Mouse (Mus musculus) left cerebral cortex, postnatal 36 days (tissue): ENCODE measurements around the gene Asic1. TPM values are rescaled to one million over a fixed set of nuclear protein-coding genes. Genes with fewer than 3 reads are reported as not detected.
A peak's percentile ranks its signal among the peaks of the same experiment; 100 is the strongest.
"Not testable (repeated sequence)": the region's sequence is repeated elsewhere in the genome, so short reads cannot be mapped to it uniquely, and the experiment has no call there.

Experiments
- DNase-seq, 2 experiments: peaks; one replicate each; pipeline ENCODE4 v3.0.0; 2021 to 2022; ENCODE audit warnings: low spot score in 2 of 2, mixed read lengths in 1 of 2
- intact Hi-C: fragments of 180-260 bp; cut with DNase I; formaldehyde crosslinking; loops from one replicate; pipeline ENCODE4 v1.15.1; 2025
- total RNA-seq, 2 experiments: library from RNA; stranded (reverse); gene quantifications; 2 replicates each; pipeline ENCODE4 v1.2.3; 2021

The Asic1 gene
- total RNA-seq, 2 experiments from 2014 or later = 59.1 to 79.8 TPM

GRCm38 (mm10) chr15:99698533-99699085 lies 28.4 kb downstream of the Asic1 start:
- DNase-seq = peak in 1 of 2 experiments; percentile 54
- intact Hi-C loops = no loop called here

GRCm38 (mm10) chr15:99699715-99700114 lies 29.5 kb downstream of the Asic1 start:
- DNase-seq = no peak
- intact Hi-C loops = no loop called here

DNA sequence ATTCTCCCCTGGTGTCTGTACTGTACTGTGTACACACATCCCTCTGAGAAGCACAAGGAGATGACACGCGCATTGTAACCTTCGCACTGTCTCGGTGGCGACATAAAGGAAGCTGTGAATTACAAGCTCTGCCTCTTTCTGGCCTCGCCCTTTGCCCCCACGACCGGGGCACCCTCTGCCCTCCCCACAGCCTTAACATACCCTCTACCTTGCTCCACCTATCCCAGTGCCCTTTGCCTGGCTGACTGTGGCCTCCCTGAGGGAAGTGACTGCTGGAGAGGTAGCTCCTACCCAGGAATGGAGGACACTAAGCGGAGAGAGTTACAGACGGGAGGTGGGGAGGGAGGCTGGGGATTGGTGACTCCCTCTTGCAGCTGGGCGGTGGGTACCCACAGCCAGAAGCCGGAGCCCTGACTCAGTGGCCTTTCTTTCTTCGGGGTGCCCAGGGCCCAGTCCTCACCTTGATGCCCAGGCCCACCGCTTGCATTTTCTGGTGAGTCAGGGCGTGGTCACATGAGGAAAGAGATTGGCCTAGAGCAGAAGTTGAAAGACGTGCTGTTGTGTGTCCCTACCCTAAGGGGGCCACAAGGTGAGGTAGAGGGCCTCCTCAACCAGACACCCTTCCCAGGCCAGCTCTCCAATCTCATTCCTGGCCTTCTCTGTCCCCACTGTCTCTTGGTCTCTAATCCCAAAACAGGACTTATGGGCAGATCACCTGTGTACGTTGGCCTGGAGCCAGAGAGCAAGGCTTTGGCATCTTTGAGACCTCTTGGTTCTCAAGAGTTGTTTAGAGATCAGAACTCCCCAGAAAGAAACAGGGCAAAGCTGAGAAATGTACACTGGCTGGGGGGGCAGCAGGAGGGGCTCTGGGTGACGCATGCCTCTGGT lies 30.3 kb downstream of the Asic1 start:
- no peak for DNase-seq
- intact Hi-C loops = no loop called here

DNA sequence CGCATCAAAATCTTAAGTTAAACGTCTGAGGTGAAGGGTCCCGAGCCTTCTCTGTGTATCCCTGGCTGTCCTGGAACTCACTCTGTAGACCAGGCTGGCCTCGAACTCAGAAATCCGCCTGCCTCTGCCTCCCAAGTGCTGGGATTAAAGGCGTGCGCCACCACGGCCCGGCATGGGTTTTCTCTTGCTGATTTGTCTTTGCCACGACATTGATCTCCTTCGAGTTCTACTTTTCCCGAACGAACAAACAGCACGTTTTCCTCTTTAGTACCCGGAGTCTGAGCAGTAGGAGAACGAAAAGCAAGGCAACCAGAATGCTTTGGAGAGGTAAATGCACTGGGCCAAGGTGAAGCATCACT lies 31.5 kb downstream of the Asic1 start:
- intact Hi-C loops, DNase-seq: not testable (repeated sequence)

GRCm38 (mm10) chr15:99701999-99702900 lies 32.1 kb downstream of the Asic1 start, which contains the start of gene Smarcd1:
Gene Smarcd1 (plus strand): TSS chr15:99702129.
- intact Hi-C loops = loop anchor here (2.0 kb wide), 1 partner anchor 15 kb away; the partner anchor contains the start of gene Gpd1
- DNase-seq = peak; percentile 95 to 96

DNA sequence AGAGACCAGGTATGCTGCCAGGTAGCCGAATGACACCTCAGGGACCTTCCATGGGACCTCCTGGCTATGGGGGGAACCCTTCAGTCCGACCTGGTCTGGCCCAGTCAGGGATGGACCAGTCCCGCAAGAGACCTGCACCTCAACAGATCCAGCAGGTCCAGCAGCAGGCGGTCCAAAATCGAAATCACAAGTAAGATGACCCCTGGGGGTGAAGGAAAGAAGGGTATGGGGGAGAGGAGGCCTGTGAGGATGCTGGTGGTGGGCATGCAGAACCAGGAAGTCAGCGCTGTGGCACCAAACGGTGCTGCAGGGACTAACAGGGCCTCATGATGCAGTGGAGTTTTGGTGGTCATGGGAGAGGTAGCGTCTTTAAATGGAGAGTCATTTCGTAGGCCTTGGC lies 32.9 kb downstream of the Asic1 start:
- intact Hi-C loops = loop anchor here (2.0 kb wide), 1 partner anchor 14 kb away; the partner anchor contains the start of gene Gpd1
- DNase-seq = no peak

DNA sequence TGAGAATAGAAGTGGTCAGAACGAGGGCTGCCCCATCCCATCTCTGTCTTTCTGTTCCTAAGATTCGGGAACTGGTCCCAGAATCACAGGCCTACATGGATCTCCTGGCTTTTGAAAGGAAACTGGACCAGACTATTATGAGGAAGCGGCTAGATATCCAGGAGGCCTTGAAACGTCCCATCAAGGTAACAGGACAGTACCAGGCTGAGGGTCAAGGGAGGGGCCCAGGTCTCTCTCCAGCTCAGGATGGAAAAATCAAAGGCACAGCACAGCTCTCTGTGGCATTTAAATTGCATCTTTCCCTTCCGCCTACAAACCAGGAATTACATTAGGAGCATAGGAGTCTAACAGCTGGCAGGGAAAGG lies 33.5 kb downstream of the Asic1 start:
- peak in 1 of 2 experiments; percentile 43 for DNase-seq
- intact Hi-C loops = loop anchor here (2.0 kb wide), 1 partner anchor 13 kb away; the partner anchor contains the start of gene Gpd1

DNA sequence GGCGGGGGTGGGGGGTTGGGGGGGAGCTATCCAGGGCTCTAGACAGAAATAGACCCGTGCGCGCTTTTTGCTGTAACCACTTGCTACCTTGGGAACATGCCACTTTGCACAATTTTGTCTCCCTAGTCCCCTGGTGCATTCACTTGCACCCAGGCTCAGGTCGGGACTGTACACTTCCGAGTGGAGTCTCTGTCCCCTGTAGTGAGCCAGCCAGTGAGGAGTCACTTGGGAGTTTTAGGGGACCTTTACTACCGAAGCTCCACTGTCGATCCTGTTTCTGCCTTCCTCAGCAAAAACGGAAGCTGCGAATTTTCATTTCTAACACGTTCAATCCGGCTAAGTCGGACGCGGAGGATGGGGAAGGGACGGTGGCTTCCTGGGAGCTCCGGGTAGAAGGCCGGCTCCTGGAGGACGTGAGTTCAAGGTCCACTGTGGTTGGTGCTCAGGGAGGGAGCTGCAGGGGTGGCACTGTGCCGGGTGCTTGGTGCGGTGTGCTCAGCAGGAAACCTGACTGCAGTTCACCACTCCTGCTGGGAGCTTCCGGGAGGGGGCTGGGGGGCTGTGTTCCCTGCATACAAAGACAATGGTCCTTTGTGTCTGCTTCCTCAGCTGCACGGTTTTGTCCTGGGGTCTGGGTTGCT lies 34.0 kb downstream of the Asic1 start:
- peak; percentile 62 to 66 for DNase-seq
- intact Hi-C loops = no loop called here

DNA sequence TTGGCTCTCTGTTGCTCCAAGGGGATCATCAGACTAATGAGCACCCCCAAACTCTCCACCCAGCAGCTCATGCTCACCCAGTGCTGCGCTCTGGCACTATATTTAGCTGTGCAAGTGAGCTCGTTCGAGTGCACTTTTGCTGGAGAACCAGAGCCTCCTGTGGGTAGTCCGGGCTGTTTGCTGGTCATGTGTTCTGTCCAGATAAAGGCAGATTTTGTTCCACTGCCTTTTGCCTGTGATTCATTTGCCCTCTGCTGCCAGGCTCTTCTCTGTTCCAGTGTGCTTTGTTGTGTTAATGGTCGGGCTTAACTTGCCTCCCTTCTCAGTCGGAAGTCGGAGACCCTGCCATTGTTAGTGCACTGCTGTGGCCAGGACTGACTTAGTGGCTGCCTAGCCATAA lies 34.7 kb downstream of the Asic1 start:
- intact Hi-C loops = loop anchor here (5.0 kb wide), 1 partner anchor 67 kb away; the partner anchor contains the start of gene Cers5
- no peak for DNase-seq

- peak in 1 of 2 experiments; percentile 64 for DNase-seq
- intact Hi-C loops = loop anchor here (5.0 kb wide), 1 partner anchor 67 kb away; the partner anchor contains the start of gene Cers5
Observed at GRCm38 (mm10) chr15:99705440-99706048, 35.4 kb downstream of the Asic1 start, which contains the start of gene Gm17349. Gene Gm17349 (minus strand): TSS chr15:99705490.

- no peak for DNase-seq
- intact Hi-C loops = loop anchor here (5.0 kb wide), 1 partner anchor 64 kb away; the partner anchor contains the start of gene Cers5
Observed at GRCm38 (mm10) chr15:99708176-99708575, 38.0 kb downstream of the Asic1 start.

GRCm38 (mm10) chr15:99710221-99711190 lies 40.3 kb downstream of the Asic1 start:
- no peak for DNase-seq
- intact Hi-C loops = no loop called here

DNA sequence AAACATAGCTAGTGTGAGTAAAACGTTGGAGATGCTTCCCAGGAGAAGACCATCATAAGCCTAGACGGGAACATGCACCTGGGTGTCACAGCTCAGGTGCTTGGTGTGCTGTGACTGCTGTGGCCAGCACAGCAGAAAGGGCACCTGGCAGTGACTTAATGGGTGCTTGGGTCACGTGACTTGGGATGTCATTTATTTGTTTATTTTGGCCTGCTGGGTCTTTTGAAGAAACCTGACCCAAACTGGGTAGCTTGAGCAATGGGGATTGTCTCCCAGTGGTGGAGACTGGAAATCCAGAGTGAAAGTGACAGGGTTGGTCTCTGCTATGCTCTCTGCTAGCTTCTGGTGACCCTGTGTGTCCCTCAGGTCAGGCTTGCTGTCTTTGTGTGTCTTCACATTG lies 41.3 kb downstream of the Asic1 start:
- intact Hi-C loops = no loop called here
- no peak for DNase-seq

- intact Hi-C loops = no loop called here
- DNase-seq = no peak
Observed at GRCm38 (mm10) chr15:99712666-99713559, 42.7 kb downstream of the Asic1 start.

- DNase-seq = no peak
- intact Hi-C loops = no loop called here
Observed at GRCm38 (mm10) chr15:99713569-99713968, 43.4 kb downstream of the Asic1 start.

- intact Hi-C loops = no loop called here
- no peak for DNase-seq
Observed at GRCm38 (mm10) chr15:99714206-99714605, 44.0 kb downstream of the Asic1 start.

GRCm38 (mm10) chr15:99714858-99715257 lies 44.7 kb downstream of the Asic1 start:
- intact Hi-C loops = no loop called here

More at GRCm38 (mm10) chr15:99714858-99715257, 44.7 kb downstream of the Asic1 start:
- peak; percentile 85 to 88 for DNase-seq
